Mouse (Mus musculus) heart, embryonic 14.5 days (tissue): Measurements from ENCODE around the gene Frmpd1. TPM values are rescaled to one million over a fixed set of nuclear protein-coding genes. Genes with fewer than 3 reads are reported as not detected.

ENCODE experiments used
- ATAC-seq: fragments of 200-750 bp; cut with Nextera tagmentation; 2 replicates; pipeline ENCODE4 v1.8.0; 2017; ENCODE audit warnings: low read depth, moderate TSS enrichment; ENCODE audit not compliant: insufficient number of reproducible peaks, insufficient read depth, low FRiP score
- H3K27ac ChIP-seq, 2 experiments: fragments of 200-500 bp in 1 of 2; fragments of 300-500 bp in 1 of 2; sonication (generic) in 1 of 2; replicated peaks in 1 of 2; 2 replicates each; pipeline ENCODE4 v1.5.1; 2012 to 2014; ENCODE audit warnings: low read depth in 2 of 2, low read length in 2 of 2, control low read depth in 1 of 2, mild to moderate bottlenecking in 1 of 2, mixed read lengths in 1 of 2; ENCODE audit not compliant: control insufficient read depth in 1 of 2, insufficient read depth in 1 of 2
- H3K27me3 ChIP-seq: fragments of 300-500 bp; sonication (generic); 2 replicates; pipeline ENCODE4 v1.6.1; 2014; ENCODE audit warnings: mild to moderate bottlenecking, low read length, control low read depth; ENCODE audit not compliant: control insufficient read depth, insufficient read depth
- H3K36me3 ChIP-seq: fragments of 300-500 bp; sonication (generic); 2 replicates; pipeline ENCODE4 v1.6.1; 2014; ENCODE audit warnings: mild to moderate bottlenecking, control low read depth, low read length, mixed read lengths; ENCODE audit not compliant: control insufficient read depth, insufficient read depth
- H3K4me1 ChIP-seq, 2 experiments: fragments of 200-500 bp in 1 of 2; fragments of 300-500 bp in 1 of 2; sonication (generic) in 1 of 2; 2 replicates each; pipeline ENCODE4 v1.6.1; 2012 to 2014; ENCODE audit warnings: low read length in 2 of 2, control low read depth in 1 of 2, mixed read lengths in 1 of 2; ENCODE audit not compliant: control insufficient read depth in 2 of 2, insufficient read depth in 2 of 2
- H3K4me2 ChIP-seq: fragments of 300-500 bp; sonication (generic); 2 replicates; pipeline ENCODE4 v1.6.1; 2014; ENCODE audit warnings: mild to moderate bottlenecking, low read length
- H3K4me3 ChIP-seq, 2 experiments: fragments of 200-500 bp in 1 of 2; fragments of 300-500 bp in 1 of 2; sonication (generic) in 1 of 2; 2 replicates each; pipeline ENCODE4 v1.5.1; 2012 to 2014; ENCODE audit warnings: low read length in 2 of 2, mild to moderate bottlenecking in 2 of 2, control low read depth in 1 of 2, low read depth in 1 of 2, moderate library complexity in 1 of 2; ENCODE audit not compliant: control insufficient read depth in 1 of 2, insufficient read depth in 1 of 2
- H3K9ac ChIP-seq: fragments of 300-500 bp; sonication (generic); 2 replicates; pipeline ENCODE4 v1.6.1; 2014; ENCODE audit warnings: mild to moderate bottlenecking, low read length
- H3K9me3 ChIP-seq: fragments of 300-500 bp; sonication (generic); 2 replicates; pipeline ENCODE4 v1.6.1; 2016; ENCODE audit warnings: low read length, control low read depth; ENCODE audit not compliant: control insufficient read depth
- WGBS: fragments of 180-500 bp; shearing (Covaris S2); extraction: QIAGEN DNeasy Blood & Tissue Kit; methylation state at CpG from one replicate; pipeline ENCODE4 v1.1.7; 2014; 5-methylcytosine and 5-hydroxymethylcytosine counted together
- polyA plus RNA-seq: library from polyadenylated mRNA; unstranded; fragments of >200 nt; fragmentation: Nextera tagmentation; extraction: Ambion mirVana; gene quantifications from 2 replicates; pipeline ENCODE4 v1.2.1, GENCODE M21; 2014

Gene Frmpd1
- polyA plus RNA-seq, 1 experiment from 2014 or later, result 2.6 TPM

GRCm38 (mm10) chr4:45311056-45311455 is 126.4 kb downstream of the Frmpd1 start:
- WGBS, result 95% methylated on average over 2 of the region's 2 CpGs
- Histone ChIP-seq H3K36me3 (peaks cover 55% of the 10 kb centered on the region), H3K9me3 (no peaks in the 10 kb centered on the region), H3K9ac (no peak overlapping the region), H3K4me1 (no peaks in the 10 kb centered on the region), H3K4me2 (no peak overlapping the region), H3K27me3 (no peaks in the 10 kb centered on the region), H3K4me3 (no peak overlapping the region), H3K27ac (no peak overlapping the region)
- ATAC-seq, result no peak

DNA sequence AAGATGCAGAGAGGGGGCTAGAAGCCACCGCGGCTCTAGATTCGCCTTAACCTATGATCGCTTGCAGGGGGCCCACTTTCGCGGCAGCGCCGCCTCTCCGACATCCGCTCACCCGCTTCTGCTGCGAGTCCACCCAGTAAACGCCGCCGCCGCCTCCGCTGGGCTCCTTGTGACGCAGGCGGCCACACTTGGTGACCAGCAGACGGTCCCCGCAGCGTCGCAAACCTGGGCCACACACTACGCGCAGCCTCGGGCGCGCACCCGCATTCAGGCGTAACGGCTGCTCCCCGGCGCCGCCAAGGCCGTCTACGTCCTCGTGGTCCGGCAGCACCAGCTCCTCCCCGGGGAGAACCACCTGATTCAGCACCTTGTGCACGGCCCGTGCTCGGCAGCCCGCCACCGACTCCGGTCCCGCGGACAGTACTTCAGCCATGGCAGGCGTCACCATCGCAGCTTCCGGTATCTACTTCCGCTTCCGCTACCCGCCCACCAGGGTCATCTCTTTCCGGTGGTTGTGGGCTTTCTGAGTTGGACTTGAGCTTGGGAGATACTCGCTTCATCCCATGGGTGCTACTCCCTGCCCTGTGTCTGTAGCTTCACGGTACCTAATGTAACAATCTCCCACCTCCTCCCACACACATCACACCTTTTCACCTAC is 135.6 kb downstream of the Frmpd1 start:
- H3K9me3 ChIP-seq, result no peaks in the 10 kb centered on the region
- peak overlapping the region; percentile 81 to 85 for H3K27ac ChIP-seq
- peaks cover 33% of the 10 kb centered on the region for H3K36me3 ChIP-seq
- peak overlapping the region; percentile 65 for H3K4me2 ChIP-seq
- WGBS, result 1% methylated on average over 56 of the region's 56 CpGs
- peaks cover 4% of the 10 kb centered on the region; the same call in 1 of the 2 replicates for H3K27me3 ChIP-seq
- peak overlapping the region; percentile 83 to 95 for H3K4me3 ChIP-seq
- H3K9ac ChIP-seq, result peak overlapping the region; percentile 86
- peaks cover 2 to 8% of the 10 kb centered on the region in 2 experiments; a peak in 3 of 4 replicates for H3K4me1 ChIP-seq
- peak; percentile 73 for ATAC-seq

- Histone ChIP-seq H3K4me1 (no peaks in the 10 kb centered on the region), H3K9ac (no peak overlapping the region), H3K9me3 (peaks cover 4% of the 10 kb centered on the region; the same call in 1 of the 2 replicates), H3K36me3 (no peaks in the 10 kb centered on the region), H3K4me2 (no peak overlapping the region), H3K4me3 (no peak overlapping the region), H3K27ac (no peak overlapping the region), H3K27me3 (no peaks in the 10 kb centered on the region)
- WGBS, result 73% methylated on average over 7 of the region's 7 CpGs
- ATAC-seq, result no peak
These were observed 146.5 kb downstream of the Frmpd1 start for GRCm38 (mm10) chr4:45331139-45331538.

GRCm38 (mm10) chr4:45332466-45332865 is 147.8 kb downstream of the Frmpd1 start:
- WGBS, result 49% methylated on average over 3 of the region's 3 CpGs
- Histone ChIP-seq H3K9ac (no peak overlapping the region), H3K9me3 (peaks cover 4% of the 10 kb centered on the region; the same call in 1 of the 2 replicates), H3K4me3 (no peak overlapping the region), H3K4me1 (no peaks in the 10 kb centered on the region), H3K4me2 (no peak overlapping the region), H3K36me3 (no peaks in the 10 kb centered on the region), H3K27me3 (no peaks in the 10 kb centered on the region), H3K27ac (no peak overlapping the region)
- ATAC-seq, result no peak

Other genes with a start within 250 kb of the Frmpd1 start
- gene Grhpr, start 203.5 kb upstream of the Frmpd1 start, polyA plus RNA-seq, result 85.6 and 88.7 TPM in 2 replicates
- gene Zbtb5, start 172.5 kb upstream of the Frmpd1 start, polyA plus RNA-seq, result 17.2 and 17.6 TPM in 2 replicates
- 72.4 and 73.1 TPM in 2 replicates for gene Polr1e, start 166.3 kb upstream of the Frmpd1 start, polyA plus RNA-seq
- 12.5 and 14.5 TPM in 2 replicates for gene Fbxo10, start 100.3 kb upstream of the Frmpd1 start, polyA plus RNA-seq
- 247 and 250 TPM in 2 replicates for gene Tomm5, start 76.8 kb upstream of the Frmpd1 start, polyA plus RNA-seq
- gene Trmt10b, start 112.3 kb downstream of the Frmpd1 start, polyA plus RNA-seq, result 10.1 and 10.6 TPM in 2 replicates
- 12.1 and 15.0 TPM in 2 replicates for gene Dcaf10, start 157.2 kb downstream of the Frmpd1 start, polyA plus RNA-seq
- 30.9 and 32.3 TPM in 2 replicates for gene Exosc3, start 157.9 kb downstream of the Frmpd1 start, polyA plus RNA-seq
- gene Slc25a51, start 223.9 kb downstream of the Frmpd1 start, polyA plus RNA-seq, result 74.9 and 77.2 TPM in 2 replicates